Mouse (Mus musculus): ENCODE results near the gene Mbtd1. TPM values are rescaled to one million over a fixed set of nuclear protein-coding genes. Genes with fewer than 3 reads are reported as not detected.
"Not testable (repeated sequence)": the region's sequence is repeated elsewhere in the genome, so short reads cannot be mapped to it uniquely, and the experiment has no call there.

Gene Mbtd1
- 10 to 100 TPM; 12.4 to 19.0 TPM for total RNA-seq (2021)
- long read RNA-seq, experiment 1, partial matches to known transcripts: 1 of 2 reads
- long read RNA-seq, experiment 1, other reads (novel, unspliced or antisense): 1 of 2 reads
- long read RNA-seq, experiment 2: 0 reads

- peak; percentile 99 for DNase-seq
- intact Hi-C loops (cut with DNase I; ENCODE audit: low total_unique reads): no loop called here
Observed at GRCm38 (mm10) chr11:93885572-93886410, at the start of gene Mbtd1, which contains the start of gene Utp18. TSS of gene Mbtd1 (plus strand) at chr11:93885852. TSS of gene Utp18 (minus strand) at chr11:93885766.

DNA sequence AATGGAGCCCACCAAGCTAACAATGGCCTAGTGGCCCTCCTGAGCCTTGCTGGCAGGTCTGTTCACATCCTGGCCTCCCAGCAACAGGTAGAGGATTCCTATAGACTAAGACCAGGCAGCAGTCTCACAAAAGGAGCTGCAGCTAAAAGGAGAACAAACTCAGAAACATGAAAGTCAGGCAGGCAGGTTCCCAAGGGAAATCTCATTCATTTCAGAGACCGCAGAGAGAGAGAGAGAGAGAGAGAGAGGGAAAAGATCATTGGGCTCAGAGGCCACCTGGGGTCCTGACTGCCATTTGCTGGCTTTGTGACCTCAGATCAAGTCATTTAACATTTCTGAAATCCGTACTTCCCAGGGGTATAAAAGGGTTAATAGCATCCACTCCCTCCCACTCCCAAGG, 38.3 kb upstream of the Mbtd1 start:
- intact Hi-C loops (cut with DNase I; ENCODE audit: low total_unique reads): no loop called here
- no peak for DNase-seq

DNA sequence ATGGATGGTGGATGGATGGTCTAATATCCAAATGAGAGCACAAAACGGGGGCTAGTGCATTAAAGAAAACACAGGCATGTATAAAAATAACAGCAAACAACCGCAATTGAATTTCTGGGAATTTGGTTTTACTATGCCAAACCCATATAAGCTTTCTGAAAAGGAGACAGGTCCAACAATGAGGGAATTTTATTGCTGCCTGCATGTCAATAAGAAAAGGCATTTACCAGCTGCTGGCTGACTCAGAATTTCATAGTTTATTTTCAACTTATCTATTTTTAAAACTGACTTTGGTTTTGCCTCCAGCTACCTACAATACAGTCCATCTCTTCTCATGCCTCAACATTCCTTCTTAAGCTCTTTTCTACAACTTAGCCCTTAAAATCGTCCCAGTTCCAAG, 33.1 kb upstream of the Mbtd1 start:
- DNase-seq: no peak
- intact Hi-C loops (cut with DNase I; ENCODE audit: low total_unique reads): no loop called here

DNA sequence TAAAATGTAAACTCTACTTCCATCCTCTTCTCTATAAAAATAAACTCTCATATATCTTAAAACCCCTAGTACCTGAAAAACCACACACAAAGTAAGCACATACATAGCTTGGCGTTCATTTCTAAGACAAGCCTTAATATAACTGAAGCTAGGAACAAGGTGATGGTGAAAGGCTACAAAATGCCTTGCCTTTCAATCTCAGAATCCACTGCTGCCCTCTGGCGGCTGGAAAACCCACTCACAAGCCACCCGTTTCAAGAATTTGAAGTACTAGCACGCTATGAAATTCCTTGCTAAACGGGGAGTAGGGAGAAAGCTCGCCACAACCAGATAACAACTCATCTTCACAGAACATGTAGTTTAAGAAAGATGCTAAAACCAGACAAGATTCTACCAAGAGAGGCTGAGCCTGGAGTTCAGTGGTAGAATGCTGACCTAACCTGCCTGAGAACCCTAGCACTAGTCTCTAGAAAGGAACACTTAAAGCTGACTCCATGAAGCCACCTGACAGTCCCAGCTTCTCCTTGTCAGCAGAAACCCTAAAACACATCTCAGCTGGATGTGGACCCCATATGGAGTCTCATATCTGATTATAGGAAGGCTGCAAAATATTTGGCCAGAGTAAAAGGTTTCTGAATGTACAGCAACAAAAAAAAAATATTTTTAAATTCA, 29.2 kb upstream of the Mbtd1 start:
- peak; percentile 59 for DNase-seq
- intact Hi-C loops (cut with DNase I; ENCODE audit: low total_unique reads): no loop called here

GRCm38 (mm10) chr11:93860540-93861172, 25.0 kb upstream of the Mbtd1 start:
- intact Hi-C loops (cut with DNase I; ENCODE audit: low total_unique reads): no loop called here
- DNase-seq: no peak

DNA sequence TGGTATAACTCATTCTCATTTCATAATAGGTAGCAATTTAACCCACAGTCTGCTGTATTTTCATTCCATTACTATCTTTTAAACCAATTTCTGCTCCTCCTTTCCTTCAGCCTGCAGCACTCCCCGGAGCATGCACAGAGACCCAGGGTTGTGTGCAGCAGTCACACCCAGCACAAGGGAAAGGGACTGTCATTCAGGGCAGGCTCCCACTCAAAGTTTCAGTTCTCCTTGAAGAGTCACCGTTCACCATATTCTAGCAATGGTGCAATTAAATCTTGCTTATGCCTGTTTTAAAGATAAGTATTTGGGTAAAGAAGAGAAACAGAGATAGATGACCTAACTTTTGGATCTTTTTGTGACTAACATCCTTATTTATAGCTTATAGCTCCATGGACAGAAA, 24.5 kb upstream of the Mbtd1 start:
- intact Hi-C loops (cut with DNase I; ENCODE audit: low total_unique reads): no loop called here

GRCm38 (mm10) chr11:93862045-93862623, 23.5 kb upstream of the Mbtd1 start:
- DNase-seq: no peak
- intact Hi-C loops (cut with DNase I; ENCODE audit: low total_unique reads): no loop called here

More for the DNA sequence above, 24.5 kb upstream of the Mbtd1 start:
- DNase-seq: no peak

GRCm38 (mm10) chr11:93862638-93863037, 23.0 kb upstream of the Mbtd1 start:
- intact Hi-C loops (cut with DNase I; ENCODE audit: low total_unique reads): no loop called here

DNA sequence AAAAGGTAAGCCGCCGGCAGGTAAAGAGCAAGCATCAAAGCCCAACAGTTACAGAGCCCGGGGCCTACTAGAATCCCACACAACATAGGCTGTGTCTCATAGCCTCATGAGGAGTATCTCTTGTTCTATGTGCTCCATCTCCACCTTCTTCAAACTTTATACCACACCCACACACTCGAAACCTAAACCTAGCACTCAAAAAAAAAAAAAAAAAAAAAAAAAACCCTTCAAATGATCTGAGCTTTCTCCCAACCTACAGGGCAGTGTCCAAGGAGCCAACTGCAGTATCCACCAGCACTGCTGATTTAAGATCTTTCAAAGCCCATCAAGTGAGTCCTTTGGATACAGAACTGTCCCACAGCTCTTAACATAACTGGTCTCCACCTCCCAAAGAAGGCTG, 1.6 kb upstream of the Mbtd1 start:
- intact Hi-C loops (cut with DNase I; ENCODE audit: low total_unique reads): no loop called here
- DNase-seq: no peak

More at GRCm38 (mm10) chr11:93862638-93863037, 23.0 kb upstream of the Mbtd1 start:
- DNase-seq: no peak

- peak; percentile 62 for DNase-seq
- intact Hi-C loops (cut with DNase I; ENCODE audit: low total_unique reads): no loop called here
Observed at GRCm38 (mm10) chr11:93884901-93885571, 616 bp upstream of the Mbtd1 start.

DNA sequence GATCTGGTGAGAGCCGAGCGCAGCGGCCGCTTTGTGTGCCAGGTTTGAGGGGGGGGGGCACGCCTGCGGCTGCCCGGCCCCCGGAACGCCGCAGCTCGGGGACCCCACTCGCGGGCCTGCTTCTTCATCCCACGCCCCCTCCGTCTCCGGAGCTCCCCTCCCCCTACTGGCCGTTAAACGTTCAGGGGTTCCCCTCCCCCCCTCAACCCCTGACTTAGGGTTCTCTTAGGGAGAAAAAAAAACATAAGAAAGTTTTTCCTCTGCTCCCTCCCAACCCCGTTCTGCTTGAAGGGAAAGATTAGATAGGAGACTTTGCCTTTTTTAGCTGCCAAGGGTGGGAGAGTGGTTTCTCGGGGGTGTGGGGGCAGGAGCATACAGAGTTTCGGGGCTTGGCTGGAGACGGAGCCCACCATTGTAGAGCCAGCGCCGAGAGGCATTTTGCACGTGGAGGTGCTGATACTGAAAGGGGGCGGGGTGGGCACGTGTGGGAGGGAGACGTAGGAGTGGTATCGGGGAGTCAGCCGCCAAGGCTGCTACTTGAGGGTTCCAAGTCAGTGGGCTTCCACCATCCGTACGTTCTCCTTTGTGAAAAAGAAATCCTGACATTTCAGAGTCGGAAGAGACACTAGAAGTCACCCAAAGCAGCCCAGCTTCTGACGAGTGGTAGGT, 893 bp downstream of the Mbtd1 start:
- peak; percentile 41 for DNase-seq
- intact Hi-C loops (cut with DNase I; ENCODE audit: low total_unique reads): no loop called here

GRCm38 (mm10) chr11:93887080-93887447, 1.4 kb downstream of the Mbtd1 start:
- intact Hi-C loops (cut with DNase I; ENCODE audit: low total_unique reads): no loop called here
- no peak for DNase-seq

DNA sequence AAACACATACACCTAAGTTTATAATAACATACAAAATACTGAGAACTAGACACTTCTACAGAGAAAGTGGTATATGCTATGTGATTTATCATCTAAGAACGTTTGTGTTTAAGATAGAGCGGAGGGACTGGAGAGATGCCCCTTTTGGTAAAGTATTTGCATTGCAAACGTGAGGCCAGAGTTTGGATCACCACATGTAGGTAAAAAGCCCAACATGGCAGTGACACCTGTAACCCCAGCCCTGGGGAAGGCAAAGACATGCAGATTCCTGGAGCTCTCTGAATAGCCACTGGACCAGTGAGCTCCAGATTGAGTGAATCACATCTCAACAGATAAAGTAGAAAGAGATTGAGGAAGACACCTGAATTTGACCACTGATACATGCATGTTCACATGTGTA, 12.1 kb downstream of the Mbtd1 start:
- intact Hi-C loops (cut with DNase I; ENCODE audit: low total_unique reads): no loop called here
- no peak for DNase-seq

- no peak for DNase-seq
- intact Hi-C loops (cut with DNase I; ENCODE audit: low total_unique reads): no loop called here
Observed at GRCm38 (mm10) chr11:93906834-93907233, 21.2 kb downstream of the Mbtd1 start.

DNA sequence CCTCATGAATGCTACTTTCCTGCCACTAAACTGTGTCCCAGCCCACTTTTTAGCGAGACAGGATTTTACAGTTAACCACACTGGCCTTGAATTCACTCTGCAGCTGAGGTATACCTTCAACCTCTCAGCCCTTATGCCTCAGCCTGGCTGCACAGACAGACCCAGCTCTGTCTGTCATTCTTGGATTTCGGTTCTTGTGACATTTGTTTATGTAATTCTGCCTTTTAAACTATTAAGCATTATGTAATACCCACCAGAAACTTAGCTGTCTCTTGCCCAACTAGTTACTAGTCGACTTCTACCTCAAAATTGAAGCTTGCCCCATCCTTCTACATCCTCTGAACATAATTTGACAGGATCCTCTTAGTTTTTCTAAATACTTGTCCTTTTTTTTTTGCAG, 22.2 kb downstream of the Mbtd1 start:
- intact Hi-C loops (cut with DNase I; ENCODE audit: low total_unique reads): no loop called here
- DNase-seq: no peak

DNA sequence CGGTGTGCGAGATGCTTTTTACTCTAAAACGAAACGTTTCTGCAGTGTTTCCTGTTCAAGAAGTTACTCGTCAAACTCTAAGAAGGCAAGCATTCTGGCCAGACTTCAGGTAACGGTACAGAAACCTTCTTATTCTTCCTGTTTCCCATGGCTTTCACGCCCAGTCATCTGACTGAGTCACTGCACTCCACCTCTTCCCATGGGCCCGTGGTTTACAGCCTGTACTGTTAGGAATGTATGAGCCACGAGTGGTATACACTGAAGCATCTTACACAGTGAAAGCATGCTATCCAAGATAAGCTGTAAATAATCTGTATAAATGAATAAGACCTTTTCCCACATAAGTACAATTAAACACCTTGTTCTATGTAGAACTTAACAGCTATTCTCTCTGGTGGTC, 23.2 kb downstream of the Mbtd1 start:
- no peak for DNase-seq
- intact Hi-C loops (cut with DNase I; ENCODE audit: low total_unique reads): no loop called here

GRCm38 (mm10) chr11:93911603-93912002, 26.0 kb downstream of the Mbtd1 start:
- intact Hi-C loops (cut with DNase I; ENCODE audit: low total_unique reads): no loop called here
- no peak for DNase-seq

GRCm38 (mm10) chr11:93915019-93915418, 29.4 kb downstream of the Mbtd1 start:
- DNase-seq; intact Hi-C loops (cut with DNase I; ENCODE audit: low total_unique reads): not testable (repeated sequence)

- intact Hi-C loops (cut with DNase I; ENCODE audit: low total_unique reads): no loop called here
- no peak for DNase-seq
Observed at GRCm38 (mm10) chr11:93929106-93929505, 43.5 kb downstream of the Mbtd1 start.

Data from gastrocnemius, postnatal 14 days (tissue).